Mouse (Mus musculus) kidney, embryonic 15.5 days (tissue): ENCODE results near the gene Gm17654. TPM values are rescaled to one million over a fixed set of nuclear protein-coding genes. Genes with fewer than 3 reads are reported as not detected.

Experiments used
- polyA plus RNA-seq: library from polyadenylated mRNA; unstranded; fragments of >200 nt; fragmentation: Nextera tagmentation; extraction: Ambion mirVana; gene quantifications from 2 replicates; pipeline ENCODE4 v1.2.1, GENCODE M21; 2015

The Gm17654 gene
- polyA plus RNA-seq, 1 experiment from 2014 or later, result not detected

Other genes with a start within 250 kb of the Gm17654 start
- gene 1700001F09Rik, start 231.3 kb downstream of the Gm17654 start, polyA plus RNA-seq, result not detected in 2 replicates
- gene Gm8138, start 162.8 kb downstream of the Gm17654 start, polyA plus RNA-seq, result not detected in 2 replicates
- gene Gm5799, start 35.6 kb downstream of the Gm17654 start, polyA plus RNA-seq, result not detected in 2 replicates
- gene Gm10375, start 28.9 kb upstream of the Gm17654 start, polyA plus RNA-seq, result not detected in 2 replicates
- gene Gm8165, start 98.1 kb upstream of the Gm17654 start, polyA plus RNA-seq, result not detected in 2 replicates
- gene Gm7324, start 118.7 kb upstream of the Gm17654 start, polyA plus RNA-seq, result 1.00 and 1.3 TPM in 2 replicates
- gene Gm16506, start 148.3 kb upstream of the Gm17654 start, polyA plus RNA-seq, result not detected in 2 replicates
- not detected in 2 replicates for gene Gm6526, start 168.7 kb upstream of the Gm17654 start, polyA plus RNA-seq
- gene Gm8180, start 205.6 kb upstream of the Gm17654 start, polyA plus RNA-seq, result not detected in 2 replicates